13 mouse cellular contexts compared by ENCODE assay signal in genomic region chr13:103985510-103986278, GRCm38 (mm10).
DNase-seq lines count a peak whose midpoint lies in the region; TF ChIP-seq lines count a peak whose summit lies in the region.
"Had no signal": no experiment of that assay in that cellular context is flagged by ENCODE, and none has a peak within 500 bp of the region (broad histone marks: within the 10 kb centered on the region; RNA-seq: fewer than 3 reads in every experiment).

No protein-coding gene starts in this region.

- DNase-seq in gastrocnemius, postnatal 10 days = peak; percentile 24
- no peak for DNase-seq in gastrocnemius, adult 18-20 months (ENCODE audit: low spot score)
- DNase-seq in ovary, adult 18-20 months (ENCODE audit: low spot score) = peak; percentile 38
- no peak for DNase-seq in ovary, postnatal 14 days (ENCODE audit: low spot score)
- peak; percentile 40 for DNase-seq in lung, adult 2 months
- peak; percentile 54 for DNase-seq in testis, postnatal 10 days (ENCODE audit: low spot score)
- no peak for DNase-seq in urinary bladder, adult 2 months (ENCODE audit: low spot score)
- DNase-seq in thymus, adult 2 months = no peak
- DNase-seq: cerebellum, postnatal 14 days; left cerebral cortex, postnatal 4 days; right cerebral cortex, postnatal 14 days had no signal

- no peak overlapping the region for H3K4me3 ChIP-seq in lung, adult 2 months (replicated peaks; ENCODE audit: extremely low read depth, low read depth, low read length)
- H3K4me3 ChIP-seq in thymus, adult 2 months (ENCODE audit: control insufficient read depth, insufficient read depth, low read length) = no peak overlapping the region
- H3K4me3 ChIP-seq: hindbrain, embryonic 15.5 days; midbrain, embryonic 13.5 days had no signal

- no peak overlapping the region for H3K27ac ChIP-seq in thymus, adult 2 months (ENCODE audit: control insufficient read depth, insufficient read depth, low read length)
- H3K27ac ChIP-seq: hindbrain, embryonic 15.5 days; midbrain, embryonic 13.5 days had no signal

- TF ChIP-seq CTCF in lung, adult 2 months (IDR thresholded peaks at IDR 0.05; ENCODE audit: insufficient read depth, low read length) = no peak
- no peak for TF ChIP-seq CTCF in thymus, adult 2 months (IDR thresholded peaks at IDR 0.05; ENCODE audit: borderline replicate concordance, control insufficient read depth, extremely low read depth, insufficient read depth, low read length, poor library complexity)

- TF ChIP-seq POLR2A in lung, adult 2 months (IDR thresholded peaks at IDR 0.05; ENCODE audit: borderline replicate concordance, extremely low read depth, low read depth, low read length) = no peak
- TF ChIP-seq POLR2A in thymus, adult 2 months (IDR thresholded peaks at IDR 0.05; ENCODE audit: control insufficient read depth, extremely low read depth, insufficient read depth, low read length, poor library complexity) = no peak

- 42% methylated on average over 20 of the region's 20 CpGs for WGBS in lung, adult 2 months
- 83% methylated on average over 20 of the region's 20 CpGs for WGBS in thymus, adult 2 months

- H3K36me3 ChIP-seq in thymus, adult 2 months (ENCODE audit: control insufficient read depth, insufficient read depth, low read length) = no peaks in the 10 kb centered on the region
- H3K36me3 ChIP-seq: hindbrain, embryonic 15.5 days had no signal

- H3K27me3 ChIP-seq in thymus, adult 2 months (ENCODE audit: control insufficient read depth, insufficient read depth, low read length) = no peaks in the 10 kb centered on the region
- H3K27me3 ChIP-seq: hindbrain, embryonic 15.5 days; midbrain, embryonic 13.5 days had no signal

- H3K4me1 ChIP-seq in lung, adult 2 months (ENCODE audit: control insufficient read depth, insufficient read depth, low read length) = peaks cover 9% of the 10 kb centered on the region
- H3K4me1 ChIP-seq in thymus, adult 2 months (replicated peaks; ENCODE audit: control insufficient read depth, insufficient read depth, low read length) = peaks cover 6% of the 10 kb centered on the region
- H3K4me1 ChIP-seq: hindbrain, embryonic 15.5 days; midbrain, embryonic 13.5 days had no signal

Comparison
In these comparisons a context has a peak if more than half of its experiments do, and no peak if none do; other contexts are left out.
1. DNase-seq: peak in gastrocnemius, postnatal 10 days (single experiment), ovary, adult 18-20 months (single experiment), lung, adult 2 months (single experiment) and testis, postnatal 10 days (single experiment); none in gastrocnemius, adult 18-20 months (single experiment), ovary, postnatal 14 days (single experiment), urinary bladder, adult 2 months (single experiment) and thymus, adult 2 months (single experiment).